Mouse (Mus musculus): ENCODE data around the gene Scml4.

Gene Scml4

GRCm38 (mm10) chr10:42908562-42908961 is 48.4 kb downstream of the Scml4 start:
- no peak for DNase-seq

GRCm38 (mm10) chr10:42910567-42910966 is 50.4 kb downstream of the Scml4 start:
- DNase-seq: no peak

GRCm38 (mm10) chr10:42912056-42912455 is 51.9 kb downstream of the Scml4 start:
- no peak for DNase-seq

- DNase-seq: peak; percentile 34
These were observed 53.0 kb downstream of the Scml4 start for GRCm38 (mm10) chr10:42913196-42913595.

- no peak for DNase-seq
These were observed 54.0 kb downstream of the Scml4 start for GRCm38 (mm10) chr10:42914146-42914545.

GRCm38 (mm10) chr10:42917355-42917754 is 57.2 kb downstream of the Scml4 start:
- no peak for DNase-seq

- DNase-seq: no peak
These were observed 59.6 kb downstream of the Scml4 start for GRCm38 (mm10) chr10:42919786-42920185.

GRCm38 (mm10) chr10:42925103-42925866 is 65.1 kb downstream of the Scml4 start:
- DNase-seq: no peak

- no peak for DNase-seq
These were observed 70.0 kb downstream of the Scml4 start for GRCm38 (mm10) chr10:42930121-42930650.

- DNase-seq: no peak
These were observed 72.8 kb downstream of the Scml4 start for GRCm38 (mm10) chr10:42932862-42933480.

GRCm38 (mm10) chr10:42934672-42935071 is 74.5 kb downstream of the Scml4 start:
- no peak for DNase-seq

GRCm38 (mm10) chr10:42936205-42936604 is 76.0 kb downstream of the Scml4 start:
- DNase-seq: no peak

- no peak for DNase-seq
These were observed 78.2 kb downstream of the Scml4 start for GRCm38 (mm10) chr10:42938361-42938760.

GRCm38 (mm10) chr10:42939691-42940090 is 79.5 kb downstream of the Scml4 start:
- DNase-seq: no peak

GRCm38 (mm10) chr10:42940193-42941050 is 80.3 kb downstream of the Scml4 start:
- no peak for DNase-seq

GRCm38 (mm10) chr10:42941278-42941677 is 81.1 kb downstream of the Scml4 start:
- DNase-seq: no peak

- DNase-seq: peak; percentile 71
These were observed 81.6 kb downstream of the Scml4 start for GRCm38 (mm10) chr10:42941697-42942221.

GRCm38 (mm10) chr10:42942300-42942699 is 82.1 kb downstream of the Scml4 start:
- DNase-seq: peak; percentile 39

- no peak for DNase-seq
These were observed 85.1 kb downstream of the Scml4 start for GRCm38 (mm10) chr10:42945316-42945715.

GRCm38 (mm10) chr10:42947336-42947735 is 87.2 kb downstream of the Scml4 start:
- no peak for DNase-seq

- DNase-seq: no peak
These were observed 90.1 kb downstream of the Scml4 start for GRCm38 (mm10) chr10:42950252-42950751.

All from thymus, postnatal 14 days (tissue).